Mouse (Mus musculus) kidney, postnatal 0 days (tissue): ENCODE measurements around the gene Gapdh. TPM values are rescaled to one million over a fixed set of nuclear protein-coding genes. Genes with fewer than 3 reads are reported as not detected.
A peak's percentile ranks its signal among the peaks of the same experiment; 100 is the strongest.

Source experiments
- ATAC-seq: fragments of 200-750 bp; cut with Nextera tagmentation; replicated peaks from 2 replicates; pipeline ENCODE4 v1.8.0; 2017; ENCODE audit warnings: low read depth, moderate number of reproducible peaks, moderate TSS enrichment, moderate library complexity; ENCODE audit not compliant: low FRiP score
- DNase-seq: peaks from one replicate; pipeline ENCODE4 v3.0.0-alpha.2; 2016; ENCODE audit warnings: low spot score
- H3K27ac ChIP-seq: fragments of 300-500 bp; sonication (generic); 2 replicates; pipeline ENCODE4 v1.5.1; 2014; ENCODE audit warnings: mild to moderate bottlenecking
- H3K27me3 ChIP-seq: fragments of 300-500 bp; sonication (generic); 2 replicates; pipeline ENCODE4 v1.6.1; 2014; ENCODE audit warnings: low read length, mixed read lengths; ENCODE audit not compliant: insufficient read depth
- H3K36me3 ChIP-seq: fragments of 300-500 bp; sonication (generic); 2 replicates; pipeline ENCODE4 v1.6.1; 2014; ENCODE audit warnings: low read length, mixed read lengths; ENCODE audit not compliant: insufficient read depth
- H3K4me1 ChIP-seq: fragments of 300-500 bp; sonication (generic); replicated peaks from 2 replicates; pipeline ENCODE4 v1.6.1; 2014; ENCODE audit warnings: antibody characterized with exemption, low read length, mixed read lengths; ENCODE audit not compliant: insufficient read depth
- H3K4me2 ChIP-seq: fragments of 300-500 bp; sonication (generic); 2 replicates; pipeline ENCODE4 v1.6.1; 2014; ENCODE audit warnings: mild to moderate bottlenecking, low read length, moderate library complexity, mixed read lengths
- H3K4me3 ChIP-seq: fragments of 300-500 bp; sonication (generic); replicated peaks from 2 replicates; pipeline ENCODE4 v1.5.1; 2014; ENCODE audit warnings: low read depth, low read length
- H3K9ac ChIP-seq: fragments of 300-500 bp; sonication (generic); 2 replicates; pipeline ENCODE4 v1.6.1; 2014; ENCODE audit warnings: low read depth, low read length
- H3K9me3 ChIP-seq: fragments of 300-500 bp; sonication (generic); replicated peaks from 2 replicates; pipeline ENCODE4 v1.6.1; 2016; ENCODE audit warnings: low read length, inconsistent platforms, mixed read lengths
- CTCF ChIP-seq: IDR thresholded peaks from 2 replicates; pipeline ENCODE4 v1.5.1; 2016; ENCODE audit warnings: antibody characterized with exemption, low read depth, mild to moderate bottlenecking, moderate library complexity
- WGBS: fragments of 180-500 bp; shearing (Covaris S2); extraction: QIAGEN DNeasy Blood & Tissue Kit; methylation state at CpG from one replicate; pipeline ENCODE4 v1.1.7; 2014; 5-methylcytosine and 5-hydroxymethylcytosine counted together
- polyA plus RNA-seq: library from polyadenylated mRNA; unstranded; fragments of >200 nt; fragmentation: Nextera tagmentation; extraction: Ambion mirVana; gene quantifications from 2 replicates; pipeline ENCODE4 v1.2.1, GENCODE M21; 2015

Gene Gapdh
- polyA plus RNA-seq, 1 experiment from 2014 or later, result 1,529 TPM

DNA sequence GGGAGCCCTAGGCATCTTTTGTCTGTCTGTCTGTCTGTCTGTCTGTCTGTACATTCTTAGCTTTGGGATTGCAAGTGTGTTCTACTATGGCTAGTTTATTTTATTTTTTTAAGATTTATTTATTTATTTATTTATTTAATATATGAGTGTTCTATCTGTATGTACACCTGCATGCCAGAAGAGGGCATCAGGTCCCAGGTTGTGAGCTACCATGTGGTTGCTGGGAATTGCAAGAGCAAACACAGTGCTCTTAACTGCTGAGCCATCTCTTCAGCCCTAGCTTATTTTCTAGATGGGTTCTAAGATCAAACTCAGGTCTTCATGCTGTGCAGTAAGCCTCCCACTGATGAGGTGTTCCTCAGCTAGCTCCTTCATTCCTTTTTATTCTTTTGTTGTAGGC, 11.7 kb downstream of the Gapdh start:
- peak; percentile 68 for TF ChIP-seq CTCF
- no peak for ATAC-seq
- Histone ChIP-seq H3K4me2 (no peak overlapping the region), H3K36me3 (peaks cover 7% of the 10 kb centered on the region; the same call in 1 of the 2 replicates), H3K27me3 (no peaks in the 10 kb centered on the region), H3K9ac (no peak overlapping the region), H3K27ac (no peak overlapping the region), H3K4me3 (no peak overlapping the region), H3K4me1 (0 out of 2 replicates have a peak, but pooled peaks cover 4% of the 10 kb centered on the region), H3K9me3 (no peaks in the 10 kb centered on the region)
- DNase-seq, result peak; percentile 61

DNA sequence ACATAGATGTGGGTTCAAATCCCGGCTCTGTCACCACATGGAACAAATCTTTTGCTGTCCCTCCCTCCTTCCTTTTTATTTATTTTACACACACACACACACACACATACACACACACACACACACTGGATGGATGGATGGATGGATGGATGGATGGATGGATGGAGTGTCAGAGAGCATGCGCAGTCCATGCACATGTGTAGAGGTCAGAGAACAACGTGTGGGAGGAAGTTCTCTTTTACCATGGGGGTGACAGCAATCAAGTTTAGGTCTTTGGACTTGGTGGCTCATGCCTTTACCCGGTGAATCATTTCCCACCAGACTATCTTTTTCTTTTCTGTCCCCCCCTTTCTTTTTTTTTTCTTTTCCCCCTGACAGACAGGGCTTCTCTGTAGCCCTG, 12.6 kb downstream of the Gapdh start:
- no peak for TF ChIP-seq CTCF
- DNase-seq (no peak), ATAC-seq (no peak)
- Histone ChIP-seq H3K9me3 (no peaks in the 10 kb centered on the region), H3K4me3 (no peak overlapping the region), H3K9ac (no peak overlapping the region), H3K27me3 (no peaks in the 10 kb centered on the region), H3K36me3 (peaks cover 3% of the 10 kb centered on the region; the same call in 1 of the 2 replicates), H3K4me2 (no peak overlapping the region), H3K4me1 (peaks cover 5% of the 10 kb centered on the region; the same call in 1 of the 2 replicates), H3K27ac (no peak overlapping the region)
- 77% methylated on average over 4 of the region's 4 CpGs for WGBS

DNA sequence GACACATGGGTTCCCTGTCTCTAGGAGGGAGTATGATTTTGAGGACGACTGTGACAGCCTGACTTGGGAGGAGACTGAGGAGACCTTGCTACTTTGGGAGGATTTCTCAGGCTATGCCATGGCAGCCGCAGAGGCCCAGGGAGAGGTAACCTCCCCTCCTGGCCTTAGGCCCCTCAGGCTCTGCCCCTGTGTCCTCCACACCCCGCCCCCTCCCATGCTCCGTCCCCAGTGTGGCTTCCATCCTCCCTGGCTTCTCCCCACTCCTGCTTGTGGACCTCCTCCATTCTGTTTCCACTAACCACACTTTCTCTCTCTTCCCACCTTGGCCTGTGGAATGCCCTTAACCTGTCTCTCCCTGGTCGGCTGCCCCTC, 13.3 kb downstream of the Gapdh start:
- Histone ChIP-seq H3K9ac (no peak overlapping the region), H3K9me3 (no peaks in the 10 kb centered on the region), H3K4me1 (peaks cover 10% of the 10 kb centered on the region), H3K4me2 (no peak overlapping the region), H3K36me3 (no peaks in the 10 kb centered on the region), H3K27me3 (no peaks in the 10 kb centered on the region), H3K4me3 (no peak overlapping the region), H3K27ac (no peak overlapping the region)
- ATAC-seq (no peak), DNase-seq (no peak)
- TF ChIP-seq CTCF, result no peak
- WGBS, result 68% methylated on average over 5 of the region's 5 CpGs

DNA sequence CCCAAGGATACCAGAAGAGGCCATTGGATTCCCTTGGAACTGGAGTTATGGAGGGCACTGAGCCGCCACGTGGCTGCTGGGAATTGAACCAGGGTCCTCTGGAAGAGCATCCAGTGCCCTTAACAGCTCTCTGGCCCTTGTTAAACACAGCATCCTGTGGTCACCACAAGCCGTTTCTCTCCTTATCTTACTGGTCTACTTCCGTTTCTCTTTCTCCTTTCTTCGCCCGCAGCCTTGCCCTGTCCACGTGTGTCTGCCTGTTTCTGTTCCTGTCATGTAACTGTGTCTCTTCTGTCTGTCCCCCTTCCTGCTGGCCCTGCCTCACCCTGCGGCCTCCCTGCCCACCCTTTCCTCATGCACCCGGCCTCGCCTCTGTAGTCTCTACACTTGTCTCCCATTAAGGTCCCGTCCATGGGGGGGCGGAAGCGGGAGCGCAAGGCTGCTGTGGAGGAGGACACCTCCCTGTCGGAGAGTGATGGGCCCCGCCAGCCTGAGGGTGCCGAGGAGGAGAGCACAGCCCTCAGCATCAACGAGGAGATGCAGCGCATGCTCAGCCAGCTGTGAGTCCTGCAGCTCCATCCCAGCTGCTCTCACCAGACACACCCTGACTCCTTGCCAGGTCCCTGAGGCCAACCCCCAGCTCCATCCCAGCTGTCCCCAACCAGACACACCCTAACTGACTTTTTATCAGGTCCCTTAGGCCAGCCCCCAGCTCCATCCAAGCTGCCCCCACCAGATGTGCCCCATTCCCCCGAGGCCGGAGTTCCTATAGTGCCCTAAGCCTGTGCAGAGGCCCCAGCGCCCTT, 13.9 kb downstream of the Gapdh start:
- Histone ChIP-seq H3K9me3 (no peaks in the 10 kb centered on the region), H3K4me2 (no peak overlapping the region), H3K4me3 (no peak overlapping the region), H3K9ac (no peak overlapping the region), H3K27ac (no peak overlapping the region), H3K36me3 (no peaks in the 10 kb centered on the region), H3K4me1 (peaks cover 14% of the 10 kb centered on the region), H3K27me3 (no peaks in the 10 kb centered on the region)
- ATAC-seq (no peak), DNase-seq (no peak)
- WGBS, result 64% methylated on average over 22 of the region's 22 CpGs
- TF ChIP-seq CTCF, result no peak

DNA sequence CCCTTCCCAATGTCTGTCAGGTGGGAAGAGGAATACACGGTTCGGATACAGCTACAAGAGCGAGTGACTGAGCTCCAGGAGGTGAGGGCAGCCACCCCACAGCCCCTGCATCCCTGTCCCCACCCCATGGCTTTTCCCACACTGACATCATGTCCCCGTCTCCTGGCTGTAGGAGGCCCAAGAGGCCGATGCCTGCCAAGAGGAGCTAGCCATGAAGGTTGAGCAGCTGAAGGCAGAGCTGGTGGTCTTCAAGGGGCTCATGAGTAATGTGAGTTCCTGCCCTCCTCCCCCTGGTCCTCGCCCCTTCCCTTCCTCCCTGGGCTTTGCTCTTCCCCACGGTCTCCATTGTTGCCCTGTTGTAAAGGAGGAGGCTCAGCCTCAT, 16.7 kb downstream of the Gapdh start:
- H3K4me1 ChIP-seq, result peaks cover 34% of the 10 kb centered on the region
- WGBS, result 55% methylated on average over 7 of the region's 7 CpGs
- no peak overlapping the region for H3K4me3 ChIP-seq
- no peak overlapping the region for H3K4me2 ChIP-seq
- no peaks in the 10 kb centered on the region for H3K9me3 ChIP-seq
- TF ChIP-seq CTCF, result no peak
- DNase-seq, result no peak
- no peak for ATAC-seq
- H3K36me3 ChIP-seq, result no peaks in the 10 kb centered on the region
- 0 out of 2 replicates have a peak overlapping the region, but pooled peaks have one; percentile 14 for H3K9ac ChIP-seq
- H3K27ac ChIP-seq, result peak overlapping the region; percentile 83
- no peaks in the 10 kb centered on the region for H3K27me3 ChIP-seq

DNA sequence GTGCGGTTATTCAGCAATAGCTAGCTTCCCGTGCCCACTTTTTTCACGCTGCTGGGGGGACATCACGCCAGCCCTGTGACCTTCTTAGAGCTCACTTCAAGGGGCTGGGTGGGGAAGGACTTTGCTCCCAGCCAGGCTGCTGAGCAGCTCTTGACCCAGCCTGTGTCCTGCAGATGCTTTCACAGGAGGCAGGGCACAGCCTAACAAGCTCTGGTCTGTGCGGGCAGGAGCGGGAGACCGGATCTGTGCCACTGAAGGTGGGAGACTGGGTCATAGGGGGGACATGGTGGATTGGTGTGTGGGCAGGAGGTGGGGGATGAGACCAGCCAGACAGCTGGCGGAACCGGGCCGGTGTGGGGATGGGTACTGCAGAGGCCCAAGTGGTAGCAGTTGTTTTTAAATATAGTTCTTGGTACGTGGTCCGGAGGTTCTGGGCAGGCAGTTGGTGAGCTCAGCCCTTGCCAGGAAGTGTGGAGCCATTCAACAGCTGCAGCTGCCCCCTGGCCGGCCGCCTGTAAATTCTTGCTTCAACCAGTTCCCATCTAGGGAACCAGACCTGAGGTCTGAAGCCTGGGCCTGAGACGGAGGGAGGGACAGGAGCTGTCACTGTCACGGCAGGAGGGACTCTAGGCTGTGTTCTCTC, 17.2 kb downstream of the Gapdh start:
- H3K27ac ChIP-seq, result peak overlapping the region; percentile 83
- no peaks in the 10 kb centered on the region for H3K27me3 ChIP-seq
- no peak overlapping the region for H3K4me2 ChIP-seq
- ATAC-seq (no peak; the same call in 1 of the 2 replicates), DNase-seq (peak; percentile 46)
- no peak for TF ChIP-seq CTCF
- H3K9ac ChIP-seq, result 0 out of 2 replicates have a peak overlapping the region, but pooled peaks have one; percentile 14
- H3K4me1 ChIP-seq, result peaks cover 34% of the 10 kb centered on the region
- 42% methylated on average over 16 of the region's 16 CpGs for WGBS
- H3K36me3 ChIP-seq, result no peaks in the 10 kb centered on the region; the same call in 1 of the 2 replicates
- H3K4me3 ChIP-seq, result no peak overlapping the region
- H3K9me3 ChIP-seq, result no peaks in the 10 kb centered on the region
